Mouse (Mus musculus) ES-E14 (cell line): ENCODE data around the gene C9orf72. TPM values are rescaled to one million over a fixed set of nuclear protein-coding genes. Genes with fewer than 3 reads are reported as not detected.

Source experiments
- DNase-seq: peaks from one replicate; pipeline ENCODE4 v3.0.0-alpha.2; 2013; ENCODE audit warnings: low read depth, low spot score
- H3K27ac ChIP-seq: 2 replicates; pipeline ENCODE4 v1.5.1; 2012; ENCODE audit warnings: low read depth, mild to moderate bottlenecking, low read length, moderate library complexity, mixed read lengths; ENCODE audit not compliant: poor library complexity, insufficient read depth, severe bottlenecking
- H3K36me3 ChIP-seq: 2 replicates; pipeline ENCODE4 v1.6.1; 2012; ENCODE audit warnings: mild to moderate bottlenecking, low read length, moderate library complexity, mixed read lengths; ENCODE audit not compliant: control insufficient read depth, poor library complexity, insufficient read depth, severe bottlenecking
- H3K4me1 ChIP-seq, 2 experiments: fragments of 150-350 bp in 1 of 2; sonication (generic) in 1 of 2; 2 replicates each; pipeline ENCODE4 v1.6.1; 2012; ENCODE audit warnings: low read length in 2 of 2, mild to moderate bottlenecking in 1 of 2, mixed read lengths in 1 of 2; ENCODE audit not compliant: control insufficient read depth in 2 of 2, insufficient read depth in 2 of 2, poor library complexity in 1 of 2
- H3K4me3 ChIP-seq, 2 experiments: fragments of 150-350 bp in 1 of 2; sonication (generic) in 1 of 2; 2 replicates each; pipeline ENCODE4 v1.5.1; 2012; ENCODE audit warnings: low read length in 2 of 2, low read depth in 1 of 2, mild to moderate bottlenecking in 1 of 2, mixed read lengths in 1 of 2; ENCODE audit not compliant: insufficient read depth in 1 of 2, poor library complexity in 1 of 2, severe bottlenecking in 1 of 2
- H3K9ac ChIP-seq: 2 replicates; pipeline ENCODE4 v1.6.1; 2012; ENCODE audit warnings: low read depth, mild to moderate bottlenecking, low read length, mixed read lengths; ENCODE audit not compliant: poor library complexity, insufficient read depth, severe bottlenecking
- H3K9me3 ChIP-seq: fragments of 150-350 bp; sonication (generic); 2 replicates; pipeline ENCODE4 v1.6.1; 2012; ENCODE audit warnings: low read depth, mild to moderate bottlenecking, low read length; ENCODE audit not compliant: control insufficient read depth, insufficient read depth
- CHD2 ChIP-seq: IDR thresholded peaks from 2 replicates; pipeline ENCODE4 v1.6.1; 2014; ENCODE audit warnings: mild to moderate bottlenecking, low read depth, low read length, inconsistent platforms
- HCFC1 ChIP-seq: IDR thresholded peaks from 2 replicates; pipeline ENCODE4 v1.6.1; 2012; ENCODE audit warnings: low read length, inconsistent platforms, borderline replicate concordance; ENCODE audit not compliant: insufficient read depth
- MAFK ChIP-seq: IDR thresholded peaks from 2 replicates; pipeline ENCODE4 v1.6.1; 2014; ENCODE audit warnings: mild to moderate bottlenecking, low read depth, low read length, inconsistent platforms; ENCODE audit not compliant: insufficient read depth
- ZC3H11A ChIP-seq: IDR thresholded peaks from 2 replicates; pipeline ENCODE4 v1.6.1; 2012; ENCODE audit warnings: low read depth, mild to moderate bottlenecking, inconsistent platforms, low read length, borderline replicate concordance
- ZNF384 ChIP-seq: IDR thresholded peaks from 2 replicates; pipeline ENCODE4 v1.6.1; 2012; ENCODE audit warnings: low read depth, low read length, inconsistent platforms
- in situ Hi-C, 2 experiments: fragments of 600-800 bp; cut with MboI; formaldehyde crosslinking; loops; one replicate each; pipeline ENCODE4 v1.15.1; 2025; ENCODE audit warnings: low sequenced_read_pairs in 2 of 2, inconsistent platforms in 1 of 2; ENCODE audit not compliant: unreplicated experiment in 2 of 2
- total RNA-seq: library from RNA; depleted of rRNA; stranded (reverse); fragments of 300-350 nt; gene quantifications from 2 replicates; pipeline ENCODE4 v1.2.3, GENCODE M21; 2012

The C9orf72 gene
- total RNA-seq, 1 experiment = 7.1 TPM

- Histone ChIP-seq H3K9me3 (no peaks in the 10 kb centered on the region), H3K4me1 (no peaks in the 10 kb centered on the region), H3K36me3 (no peaks in the 10 kb centered on the region), H3K27ac (no peak overlapping the region), H3K9ac (no peak overlapping the region), H3K4me3 (no peak overlapping the region)
- in situ Hi-C loops = no loop called here
- no peak for DNase-seq
- TF ChIP-seq ZC3H11A (no peak), HCFC1 (no peak), ZNF384 (no peak), CHD2 (no peak), MAFK (no peak)
Measured at GRCm38 (mm10) chr4:35173551-35173950, 52.4 kb downstream of the C9orf72 start.

- Histone ChIP-seq H3K27ac (no peak overlapping the region), H3K9ac (no peak overlapping the region), H3K9me3 (no peaks in the 10 kb centered on the region), H3K4me3 (no peak overlapping the region), H3K36me3 (no peaks in the 10 kb centered on the region), H3K4me1 (no peaks in the 10 kb centered on the region)
- no peak for DNase-seq
- TF ChIP-seq MAFK = no peak
- no peak for TF ChIP-seq ZC3H11A
- no peak for TF ChIP-seq ZNF384
- no peak for TF ChIP-seq CHD2
- TF ChIP-seq HCFC1 = no peak
- in situ Hi-C loops = no loop called here
Measured at GRCm38 (mm10) chr4:35172471-35172870, 53.5 kb downstream of the C9orf72 start.

- TF ChIP-seq ZNF384 (no peak), ZC3H11A (no peak), MAFK (no peak), CHD2 (no peak), HCFC1 (no peak)
- no peaks in the 10 kb centered on the region for H3K36me3 ChIP-seq
Measured at GRCm38 (mm10) chr4:35169571-35170125, 56.3 kb downstream of the C9orf72 start.

GRCm38 (mm10) chr4:35167855-35168254, 58.1 kb downstream of the C9orf72 start:
- Histone ChIP-seq H3K9ac (no peak overlapping the region), H3K36me3 (no peaks in the 10 kb centered on the region), H3K9me3 (no peaks in the 10 kb centered on the region), H3K4me1 (no peaks in the 10 kb centered on the region), H3K4me3 (no peak overlapping the region), H3K27ac (no peak overlapping the region)
- DNase-seq = no peak
- no peak for TF ChIP-seq ZC3H11A
- no peak for TF ChIP-seq MAFK
- TF ChIP-seq ZNF384 = no peak
- no peak for TF ChIP-seq HCFC1
- no peak for TF ChIP-seq CHD2
- in situ Hi-C loops = no loop called here

More at GRCm38 (mm10) chr4:35169571-35170125, 56.3 kb downstream of the C9orf72 start:
- H3K9me3 ChIP-seq = no peaks in the 10 kb centered on the region
- in situ Hi-C loops = no loop called here
- no peak overlapping the region for H3K9ac ChIP-seq
- DNase-seq = no peak
- H3K4me1 ChIP-seq = no peaks in the 10 kb centered on the region
- H3K4me3 ChIP-seq = no peak overlapping the region
- no peak overlapping the region for H3K27ac ChIP-seq

- Histone ChIP-seq H3K4me1 (no peaks in the 10 kb centered on the region), H3K36me3 (no peaks in the 10 kb centered on the region), H3K9me3 (no peaks in the 10 kb centered on the region), H3K27ac (no peak overlapping the region), H3K4me3 (no peak overlapping the region), H3K9ac (no peak overlapping the region)
- in situ Hi-C loops = no loop called here
- TF ChIP-seq MAFK = 0 out of 2 replicates have a peak, but pooled peaks have one; percentile 27
- TF ChIP-seq HCFC1 = no peak
- no peak for TF ChIP-seq ZC3H11A
- no peak for TF ChIP-seq CHD2
- DNase-seq = no peak
Measured at GRCm38 (mm10) chr4:35165947-35166346, 60.0 kb downstream of the C9orf72 start.
